Mouse (Mus musculus): ENCODE measurements at regions not wholly inside any gene's neighbourhood (a gene's known extent, or its start where the extent isn't known, plus 50 kb on each side); places are given as distances from the start of the nearest gene placed in this dataset.
A peak's percentile ranks its signal among the peaks of the same experiment; 100 is the strongest.
"Not testable (repeated sequence)": the region's sequence is repeated elsewhere in the genome, so short reads cannot be mapped to it uniquely, and the experiment has no call there.

- Histone ChIP-seq H3K4me3 (replicated peaks; ENCODE audit: low read length) (no peak overlapping the region), H3K27me3 (ENCODE audit: insufficient read depth, low read length) (no peaks in the 10 kb centered on the region), H3K4me1 (replicated peaks; ENCODE audit: low read depth, low read length) (no peaks in the 10 kb centered on the region), H3K36me3 (ENCODE audit: insufficient read depth, low read length) (no peaks in the 10 kb centered on the region), H3K9me3 (ENCODE audit: low read length) (no peaks in the 10 kb centered on the region)
- TF ChIP-seq CTCF (conservative IDR thresholded peaks at IDR 0.05; ENCODE audit: low read length) (no peak), NANOG (IDR thresholded peaks at IDR 0.05; ENCODE audit: borderline replicate concordance, low read length) (no peak), POU5F1 (IDR thresholded peaks at IDR 0.05; ENCODE audit: borderline replicate concordance, low read length) (no peak)
Measured at GRCm38 (mm10) chrX:147265731-147266130, 163.3 kb downstream of the Il13ra2 start.

GRCm38 (mm10) chrX:147259131-147259530 is 169.9 kb downstream of the Il13ra2 start:
- no peaks in the 10 kb centered on the region for H3K36me3 ChIP-seq (ENCODE audit: insufficient read depth, low read length)
- no peak overlapping the region for H3K4me3 ChIP-seq (replicated peaks; ENCODE audit: low read length)
- H3K9me3 ChIP-seq (ENCODE audit: low read length), result no peaks in the 10 kb centered on the region
- H3K4me1 ChIP-seq (replicated peaks; ENCODE audit: low read depth, low read length), result no peaks in the 10 kb centered on the region
- no peaks in the 10 kb centered on the region for H3K27me3 ChIP-seq (ENCODE audit: insufficient read depth, low read length)
- no peak for TF ChIP-seq NANOG (IDR thresholded peaks at IDR 0.05; ENCODE audit: borderline replicate concordance, low read length)

- peak; percentile 17; the same call in 1 of the 2 replicates for TF ChIP-seq NANOG (IDR thresholded peaks at IDR 0.05; ENCODE audit: borderline replicate concordance, low read length)
- H3K36me3 ChIP-seq (ENCODE audit: insufficient read depth, low read length); H3K4me1 ChIP-seq (replicated peaks; ENCODE audit: low read depth, low read length); H3K4me3 ChIP-seq (replicated peaks; ENCODE audit: low read length); H3K27me3 ChIP-seq (ENCODE audit: insufficient read depth, low read length); H3K9me3 ChIP-seq (ENCODE audit: low read length): not testable (repeated sequence)
Measured at GRCm38 (mm10) chrX:147253617-147254016, 175.4 kb downstream of the Il13ra2 start.
